Mouse (Mus musculus): ENCODE results near the gene Mrtfb.

GRCm38 (mm10) chr16:13232912-13233802, 23.1 kb upstream of the Mrtfb start:
- TF ChIP-seq CTCF (IDR thresholded peaks at IDR 0.05; ENCODE audit: low read depth, low read length): no peak
- no peak for TF ChIP-seq POLR2A (IDR thresholded peaks at IDR 0.05; ENCODE audit: borderline replicate concordance, low read depth, low read length)

Measured in bone marrow macrophage, adult 2 months (primary cell).